Mouse (Mus musculus) intestine, postnatal 0 days (tissue): Measurements from ENCODE around the gene Adamts20. TPM values are rescaled to one million over a fixed set of nuclear protein-coding genes. Genes with fewer than 3 reads are reported as not detected.
A peak's percentile ranks its signal among the peaks of the same experiment; 100 is the strongest.
"Not testable (repeated sequence)": the region's sequence is repeated elsewhere in the genome, so short reads cannot be mapped to it uniquely, and the experiment has no call there.

Source experiments
- ATAC-seq: fragments of 200-750 bp; cut with Nextera tagmentation; 2 replicates; pipeline ENCODE4 v1.8.0; 2017; ENCODE audit warnings: mild to moderate bottlenecking, moderate TSS enrichment, moderate library complexity
- H3K27ac ChIP-seq: fragments of 300-500 bp; sonication (generic); 2 replicates; pipeline ENCODE4 v1.5.1; 2014; ENCODE audit warnings: mild to moderate bottlenecking, low read depth, low read length, moderate library complexity
- H3K27me3 ChIP-seq: fragments of 300-500 bp; sonication (generic); replicated peaks from 2 replicates; pipeline ENCODE4 v1.6.1; 2014; ENCODE audit warnings: low read length, mixed read lengths; ENCODE audit not compliant: control insufficient read depth, insufficient read depth
- H3K36me3 ChIP-seq: fragments of 300-500 bp; sonication (generic); 2 replicates; pipeline ENCODE4 v1.6.1; 2014; ENCODE audit warnings: mild to moderate bottlenecking, moderate library complexity; ENCODE audit not compliant: control insufficient read depth, insufficient read depth
- H3K4me1 ChIP-seq: fragments of 300-500 bp; sonication (generic); replicated peaks from 2 replicates; pipeline ENCODE4 v1.6.1; 2014; ENCODE audit warnings: antibody characterized with exemption, low read length, mixed read lengths; ENCODE audit not compliant: control insufficient read depth, insufficient read depth
- H3K4me2 ChIP-seq: fragments of 300-500 bp; sonication (generic); replicated peaks from 2 replicates; pipeline ENCODE4 v1.6.1; 2014; ENCODE audit warnings: low read depth, mild to moderate bottlenecking, moderate library complexity
- H3K4me3 ChIP-seq: fragments of 300-500 bp; sonication (generic); 2 replicates; pipeline ENCODE4 v1.5.1; 2014; ENCODE audit warnings: low read depth, low read length
- H3K9ac ChIP-seq: fragments of 300-500 bp; sonication (generic); 2 replicates; pipeline ENCODE4 v1.6.1; 2014; ENCODE audit warnings: mild to moderate bottlenecking, low read depth, low read length
- H3K9me3 ChIP-seq: fragments of 300-500 bp; sonication (generic); 2 replicates; pipeline ENCODE4 v1.6.1; 2016; ENCODE audit warnings: mixed run types; ENCODE audit not compliant: control insufficient read depth
- CTCF ChIP-seq: sonication (generic); IDR thresholded peaks from 2 replicates; pipeline ENCODE4 v1.5.1; 2016; ENCODE audit warnings: low read depth, mild to moderate bottlenecking, control low read depth, antibody characterized with exemption, moderate library complexity
- WGBS: fragments of 180-500 bp; shearing (Covaris S2); extraction: QIAGEN DNeasy Blood & Tissue Kit; methylation state at CpG from one replicate; pipeline ENCODE4 v1.1.7; 2014; 5-methylcytosine and 5-hydroxymethylcytosine counted together
- polyA plus RNA-seq: library from polyadenylated mRNA; unstranded; fragments of >200 nt; fragmentation: Nextera tagmentation; extraction: Ambion mirVana; gene quantifications from 2 replicates; pipeline ENCODE4 v1.2.1, GENCODE M21; 2015

The Adamts20 gene
- 0.47 and 0.50 TPM in 2 replicates for polyA plus RNA-seq

DNA sequence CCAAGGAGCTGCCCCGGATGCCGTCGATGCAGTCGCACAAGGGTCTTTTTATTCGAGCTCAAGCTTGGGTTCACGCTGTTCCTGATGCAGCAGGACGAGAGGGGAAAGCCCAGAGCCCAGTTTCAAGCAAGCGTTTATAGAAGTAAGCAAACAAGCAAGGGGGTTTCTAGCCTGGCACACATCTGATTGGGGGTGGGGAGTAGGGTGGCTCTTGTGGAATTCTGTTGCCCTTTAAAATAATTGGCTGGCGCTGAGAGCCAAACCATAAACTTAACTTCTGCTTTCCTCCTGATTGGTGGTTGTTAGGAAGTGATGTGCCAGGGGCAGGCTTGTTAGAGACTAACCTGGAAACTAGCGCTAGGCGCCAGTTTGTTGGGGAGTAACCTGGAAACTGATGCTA is at the start of gene Adamts20:
Gene Adamts20 (minus strand): TSS at position 101 of the 400 bp plus-strand sequence.
- Histone ChIP-seq H3K9me3 (no peaks in the 10 kb centered on the region), H3K4me3 (no peak within 1 kb of the TSS), H3K27me3 (no peaks in the 10 kb centered on the region), H3K27ac (no peak within 1 kb of the TSS), H3K4me2 (no peak within 1 kb of the TSS), H3K36me3 (no peaks in the 10 kb centered on the region), H3K4me1 (no peaks in the 10 kb centered on the region), H3K9ac (no peak within 1 kb of the TSS)
- no peak for TF ChIP-seq CTCF
- ATAC-seq = no peak
- WGBS = 83% methylated on average over 11 of the region's 11 CpGs

DNA sequence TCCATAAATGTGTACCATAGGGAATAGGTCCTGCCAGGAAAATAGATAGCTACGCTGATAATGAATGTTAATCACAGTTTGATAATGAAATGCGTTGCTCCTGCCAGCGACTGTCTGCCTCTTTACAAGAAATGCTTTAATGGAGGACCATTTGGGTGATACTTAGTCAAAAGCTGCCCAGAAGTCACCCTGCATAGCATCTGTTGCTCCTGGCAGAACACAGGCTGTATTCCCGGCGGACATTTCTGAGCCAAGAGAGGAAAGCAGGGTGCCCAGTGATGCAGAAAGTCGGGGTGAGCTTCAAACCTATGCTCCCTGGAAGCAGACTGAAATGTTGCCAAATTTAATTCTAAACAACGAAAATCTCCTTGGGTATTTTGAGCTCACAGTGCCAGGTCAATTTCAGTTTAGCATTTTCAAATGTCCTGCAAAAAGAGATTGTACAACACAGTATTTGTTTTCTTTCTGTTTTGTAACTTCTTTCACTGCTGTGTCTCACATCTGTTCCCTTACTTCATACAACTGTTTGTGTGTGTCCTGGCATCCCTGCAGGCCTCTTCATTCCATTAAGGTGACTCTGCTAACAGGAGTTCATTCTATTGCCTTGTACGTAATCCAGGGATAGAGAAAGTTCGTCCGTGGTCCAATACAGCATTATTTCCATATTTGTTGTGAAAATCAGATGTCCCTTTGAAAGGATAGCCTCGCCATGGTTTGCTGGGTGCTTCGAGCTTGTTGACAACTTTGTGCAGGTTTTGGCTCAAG is 38.4 kb upstream of the Adamts20 start:
- no peak for ATAC-seq
- no peak for TF ChIP-seq CTCF
- Histone ChIP-seq H3K4me2 (no peak overlapping the region), H3K9me3 (no peaks in the 10 kb centered on the region), H3K4me3 (no peak overlapping the region), H3K4me1 (no peaks in the 10 kb centered on the region), H3K27me3 (no peaks in the 10 kb centered on the region), H3K27ac (no peak overlapping the region), H3K36me3 (no peaks in the 10 kb centered on the region), H3K9ac (no peak overlapping the region)
- 76% methylated on average over 12 of the region's 12 CpGs for WGBS

- no peaks in the 10 kb centered on the region for H3K9me3 ChIP-seq
- no peaks in the 10 kb centered on the region for H3K36me3 ChIP-seq
- H3K9ac ChIP-seq = no peak overlapping the region
- H3K4me1 ChIP-seq = no peaks in the 10 kb centered on the region
- H3K27ac ChIP-seq = no peak overlapping the region
- WGBS = 69% methylated on average over 1 of the region's 1 CpGs
- no peak for TF ChIP-seq CTCF
- no peak overlapping the region for H3K4me2 ChIP-seq
- ATAC-seq = no peak
- H3K27me3 ChIP-seq = no peaks in the 10 kb centered on the region
- no peak overlapping the region for H3K4me3 ChIP-seq
Measured at GRCm38 (mm10) chr15:94499260-94499659, 34.0 kb upstream of the Adamts20 start.

DNA sequence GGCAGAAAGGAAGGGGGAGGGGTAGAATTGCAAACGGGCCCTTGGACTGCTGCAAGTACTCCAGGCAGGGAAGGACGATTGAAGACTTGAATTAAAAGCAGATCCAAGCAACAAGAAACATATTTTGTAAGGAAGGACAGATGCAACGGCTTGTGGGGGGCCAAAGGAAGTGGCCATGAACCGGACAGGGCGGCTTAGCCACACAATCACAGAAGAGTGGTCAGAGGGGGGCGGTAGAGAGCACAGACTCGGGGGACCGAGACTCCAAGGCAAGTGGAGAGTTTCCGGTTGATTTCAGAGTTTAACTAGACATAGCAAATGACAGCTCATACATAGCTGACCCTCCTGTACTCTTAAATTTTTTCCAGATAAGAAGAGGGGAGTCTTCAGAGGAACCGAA is 30.7 kb upstream of the Adamts20 start:
- H3K9ac ChIP-seq = no peak overlapping the region
- no peaks in the 10 kb centered on the region for H3K4me1 ChIP-seq
- H3K27ac ChIP-seq = no peak overlapping the region
- no peaks in the 10 kb centered on the region for H3K9me3 ChIP-seq
- peak; percentile 20 for TF ChIP-seq CTCF
- no peak overlapping the region for H3K4me3 ChIP-seq
- H3K36me3 ChIP-seq = no peaks in the 10 kb centered on the region
- H3K4me2 ChIP-seq = no peak overlapping the region
- no peak for ATAC-seq
- no peaks in the 10 kb centered on the region for H3K27me3 ChIP-seq
- 82% methylated on average over 10 of the region's 10 CpGs for WGBS

- peak; percentile 38 for TF ChIP-seq CTCF
- H3K9me3 ChIP-seq = no peaks in the 10 kb centered on the region
- H3K4me1 ChIP-seq = no peaks in the 10 kb centered on the region
- WGBS = 98% methylated on average over 1 of the region's 1 CpGs
- no peak overlapping the region for H3K9ac ChIP-seq
- no peak overlapping the region for H3K4me3 ChIP-seq
- no peak for ATAC-seq
- no peak overlapping the region for H3K4me2 ChIP-seq
- H3K36me3 ChIP-seq = no peaks in the 10 kb centered on the region
- no peak overlapping the region for H3K27ac ChIP-seq
- no peaks in the 10 kb centered on the region for H3K27me3 ChIP-seq
Measured at GRCm38 (mm10) chr15:94494445-94494844, 29.2 kb upstream of the Adamts20 start.

DNA sequence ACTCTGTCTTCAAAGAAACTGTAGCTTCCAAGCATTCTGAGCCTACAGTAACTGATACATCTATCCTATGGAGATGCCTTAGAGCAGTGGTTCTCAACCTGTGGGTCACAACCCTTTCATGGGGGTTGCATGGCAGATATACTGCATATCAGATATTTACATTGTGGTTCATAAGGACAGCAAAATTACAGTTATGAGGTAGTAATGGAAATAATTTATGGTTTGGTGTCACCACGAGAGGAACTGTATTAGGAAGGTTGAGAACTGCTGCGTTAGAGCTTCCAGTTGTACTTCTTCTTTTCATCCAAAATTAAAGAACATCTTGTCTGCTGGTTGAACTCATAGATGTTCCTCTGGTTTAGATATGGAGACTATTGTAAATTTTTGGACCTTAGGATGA is 24.2 kb upstream of the Adamts20 start:
- WGBS = 82% methylated on average over 2 of the region's 2 CpGs
- Histone ChIP-seq H3K4me2 (no peak overlapping the region), H3K4me3 (no peak overlapping the region), H3K27ac (no peak overlapping the region), H3K4me1 (no peaks in the 10 kb centered on the region), H3K9ac (no peak overlapping the region), H3K27me3 (no peaks in the 10 kb centered on the region), H3K36me3 (no peaks in the 10 kb centered on the region), H3K9me3 (no peaks in the 10 kb centered on the region)
- ATAC-seq = no peak
- TF ChIP-seq CTCF = no peak

DNA sequence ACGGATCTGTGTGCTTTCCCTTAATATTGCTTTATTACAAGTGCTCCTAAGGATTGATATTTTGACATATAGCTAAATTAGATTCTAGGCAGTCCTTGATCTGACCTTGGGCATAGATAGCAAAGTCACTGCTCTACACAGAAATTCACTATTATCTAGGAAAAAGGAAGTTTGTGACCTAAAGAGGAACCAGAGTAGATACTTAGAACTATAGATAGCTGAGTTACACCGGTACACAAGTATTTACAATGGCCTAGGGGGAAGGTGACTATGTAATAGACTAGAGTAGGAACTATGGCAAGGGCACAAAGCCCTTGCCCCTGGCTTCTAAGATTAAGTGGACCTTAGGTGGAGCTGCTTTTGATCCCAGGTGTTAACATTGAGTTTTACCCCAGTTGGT is 22.8 kb upstream of the Adamts20 start:
- WGBS = 83% methylated on average over 2 of the region's 2 CpGs
- not testable (repeated sequence) for H3K9ac ChIP-seq, H3K9me3 ChIP-seq, H3K27me3 ChIP-seq, H3K27ac ChIP-seq, H3K4me3 ChIP-seq, ATAC-seq, H3K4me1 ChIP-seq, H3K4me2 ChIP-seq, H3K36me3 ChIP-seq
